Mouse (Mus musculus) bone marrow macrophage, adult 2 months (primary cell): ENCODE data around the gene Sec1.

Source experiments
- CTCF ChIP-seq: IDR thresholded peaks from 2 replicates; pipeline ENCODE4 v1.5.1; 2012; ENCODE audit warnings: low read depth, mild to moderate bottlenecking, low read length, moderate library complexity
- POLR2A ChIP-seq: IDR thresholded peaks from 2 replicates; pipeline ENCODE4 v1.6.1; 2012; ENCODE audit warnings: mild to moderate bottlenecking, low read depth, low read length, borderline replicate concordance

- no peak for TF ChIP-seq POLR2A
- no peak for TF ChIP-seq CTCF
Measured at GRCm38 (mm10) chr7:45677627-45678295, 16.4 kb downstream of the Sec1 start.
